Mouse (Mus musculus) layer of hippocampus, postnatal 10 days (tissue): ENCODE data around the gene Arhgef12. TPM values are rescaled to one million over a fixed set of nuclear protein-coding genes. Genes with fewer than 3 reads are reported as not detected.
A peak's percentile ranks its signal among the peaks of the same experiment; 100 is the strongest.
"Not testable (repeated sequence)": the region's sequence is repeated elsewhere in the genome, so short reads cannot be mapped to it uniquely, and the experiment has no call there.

Experiments
- DNase-seq, 2 experiments: peaks; one replicate each; pipeline ENCODE4 v3.0.0; 2021; ENCODE audit warnings: low spot score in 2 of 2
- long read RNA-seq: library from polyadenylated mRNA; stranded (forward); transcript quantifications from one replicate; pipeline ENCODE4 v2.0.0, GENCODE M21; 2023
- total RNA-seq, 2 experiments: library from RNA; stranded (reverse); gene quantifications; 2 replicates each; pipeline ENCODE4 v1.2.3; 2021

Gene Arhgef12
- total RNA-seq, result 100 to 1,000 TPM; 146 to 151 TPM
- long read RNA-seq, full-length matches to known transcripts, result 1 of 22 reads
- long read RNA-seq, partial matches to known transcripts, result 3 of 22 reads
- long read RNA-seq, other reads (novel, unspliced or antisense), result 18 of 22 reads

GRCm38 (mm10) chr9:43107187-43107517 is at the start of gene Arhgef12:
Gene Arhgef12 (minus strand): TSS chr9:43107239.
- DNase-seq, result peak; percentile 38 to 62

- DNase-seq, result no peak
Observed at GRCm38 (mm10) chr9:43155960-43156359, 48.9 kb upstream of the Arhgef12 start.

GRCm38 (mm10) chr9:43151779-43152178 is 44.7 kb upstream of the Arhgef12 start:
- no peak for DNase-seq

GRCm38 (mm10) chr9:43150957-43151356 is 43.9 kb upstream of the Arhgef12 start:
- DNase-seq, result no peak

- DNase-seq, result peak in 1 of 2 experiments; percentile 31
Observed at GRCm38 (mm10) chr9:43150075-43150474, 43.0 kb upstream of the Arhgef12 start.

- DNase-seq, result no peak
Observed at GRCm38 (mm10) chr9:43149498-43149897, 42.5 kb upstream of the Arhgef12 start.

- no peak for DNase-seq
Observed at GRCm38 (mm10) chr9:43145196-43145595, 38.2 kb upstream of the Arhgef12 start.

GRCm38 (mm10) chr9:43144206-43144810 is 37.3 kb upstream of the Arhgef12 start:
- no peak for DNase-seq

GRCm38 (mm10) chr9:43141839-43142238 is 34.8 kb upstream of the Arhgef12 start:
- DNase-seq, result peak; percentile 77 to 79

GRCm38 (mm10) chr9:43133525-43133924 is 26.5 kb upstream of the Arhgef12 start:
- no peak for DNase-seq

- DNase-seq, result no peak
Observed at GRCm38 (mm10) chr9:43132380-43132779, 25.3 kb upstream of the Arhgef12 start.

- DNase-seq, result no peak
Observed at GRCm38 (mm10) chr9:43131940-43132339, 24.9 kb upstream of the Arhgef12 start.

- no peak for DNase-seq
Observed at GRCm38 (mm10) chr9:43130684-43131083, 23.6 kb upstream of the Arhgef12 start.

- peak in 1 of 2 experiments; percentile 40 for DNase-seq
Observed at GRCm38 (mm10) chr9:43127101-43127787, 20.2 kb upstream of the Arhgef12 start.

- DNase-seq, result no peak
Observed at GRCm38 (mm10) chr9:43122379-43122778, 15.3 kb upstream of the Arhgef12 start.

- not testable (repeated sequence) for DNase-seq
Observed at GRCm38 (mm10) chr9:43121948-43122347, 14.9 kb upstream of the Arhgef12 start.

- no peak for DNase-seq
Observed at GRCm38 (mm10) chr9:43116997-43117336, 9.9 kb upstream of the Arhgef12 start.

- peak; percentile 69 to 80 for DNase-seq
Observed at GRCm38 (mm10) chr9:43116134-43116996, 9.3 kb upstream of the Arhgef12 start, which contains the start of gene Tmem136. Gene Tmem136 (minus strand): TSS chr9:43116570.

GRCm38 (mm10) chr9:43115431-43116133 is 8.5 kb upstream of the Arhgef12 start:
- DNase-seq, result no peak

- no peak for DNase-seq
Observed at GRCm38 (mm10) chr9:43114833-43115232, 7.8 kb upstream of the Arhgef12 start.
